Mouse (Mus musculus) gonadal fat pad, adult 2 months (tissue): Measurements from ENCODE around the gene Uba52. TPM values are rescaled to one million over a fixed set of nuclear protein-coding genes. Genes with fewer than 3 reads are reported as not detected.

ENCODE experiments used
- DNase-seq: peaks from one replicate; pipeline ENCODE4 v3.0.0-alpha.2; 2012; ENCODE audit warnings: low read depth
- polyA plus RNA-seq: library from polyadenylated mRNA; depleted of rRNA; stranded (reverse); fragments of >200 nt; gene quantifications from 2 replicates; pipeline ENCODE4 v1.2.3, GENCODE M21; 2012

Gene Uba52
- polyA plus RNA-seq, 1 experiment: 662 TPM

DNA sequence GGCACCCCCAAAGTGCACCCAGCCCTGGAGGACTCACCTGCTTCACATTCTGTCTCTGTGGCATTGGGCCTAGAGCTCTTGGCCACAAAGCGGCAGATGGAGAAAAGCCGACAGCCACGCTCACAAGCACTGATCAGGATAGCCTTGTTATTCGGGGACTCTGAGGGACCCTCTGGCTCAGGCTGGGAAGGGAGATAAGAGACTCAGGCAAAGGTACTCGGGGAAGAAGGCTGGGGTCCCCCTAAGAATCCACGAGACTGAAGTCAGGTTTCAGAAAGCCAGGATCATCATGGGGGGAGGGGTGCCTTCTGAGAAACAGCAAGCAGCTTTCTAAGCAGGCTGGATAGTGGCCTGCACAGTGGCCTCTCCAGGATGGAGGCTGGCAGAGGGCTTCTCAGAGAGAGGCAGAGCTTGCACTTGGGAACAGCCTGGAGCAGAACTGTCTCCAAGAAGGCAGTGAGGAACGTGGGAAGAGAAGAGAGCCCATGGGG lies 24.4 kb downstream of the Uba52 start:
- DNase-seq: no peak

DNA sequence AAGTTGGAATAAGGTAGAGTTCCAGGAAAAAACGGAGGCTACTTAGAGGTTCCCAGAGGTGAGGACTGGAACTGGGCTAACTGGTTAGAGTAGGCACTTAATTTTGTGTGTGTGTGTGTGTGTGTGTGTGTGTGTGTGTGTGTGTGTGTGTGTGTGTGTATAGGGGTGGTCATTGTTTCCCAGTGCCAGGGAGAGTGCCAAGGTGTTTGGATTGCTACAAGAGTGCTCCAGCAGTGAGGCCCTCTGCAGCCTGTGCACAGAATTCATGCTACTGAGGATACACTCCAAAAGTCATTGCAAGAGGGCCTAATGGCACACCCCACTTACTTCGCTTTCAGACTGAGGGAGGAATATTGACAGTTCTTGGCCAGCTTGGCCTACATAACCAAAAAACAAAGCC lies 27.7 kb downstream of the Uba52 start:
- no peak for DNase-seq

DNA sequence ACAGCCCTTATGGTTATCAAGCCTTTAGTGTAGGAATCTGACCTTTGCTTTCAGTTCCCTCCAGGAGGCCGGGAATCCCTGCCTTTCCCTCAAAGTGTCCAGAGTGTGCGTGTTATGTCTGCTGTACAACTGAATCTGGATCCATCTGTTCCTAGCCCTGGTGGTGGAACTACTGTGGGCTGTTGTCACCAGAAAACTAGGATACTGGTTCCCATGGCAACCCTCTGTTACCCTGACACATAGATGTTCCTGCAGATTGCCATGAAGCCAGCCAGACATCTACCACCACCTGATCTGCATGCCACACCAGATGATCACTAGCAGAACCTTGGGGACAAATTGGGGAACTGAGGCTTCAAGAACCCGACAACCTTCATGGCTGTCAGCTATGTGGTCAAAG lies 28.7 kb downstream of the Uba52 start:
- no peak for DNase-seq

DNA sequence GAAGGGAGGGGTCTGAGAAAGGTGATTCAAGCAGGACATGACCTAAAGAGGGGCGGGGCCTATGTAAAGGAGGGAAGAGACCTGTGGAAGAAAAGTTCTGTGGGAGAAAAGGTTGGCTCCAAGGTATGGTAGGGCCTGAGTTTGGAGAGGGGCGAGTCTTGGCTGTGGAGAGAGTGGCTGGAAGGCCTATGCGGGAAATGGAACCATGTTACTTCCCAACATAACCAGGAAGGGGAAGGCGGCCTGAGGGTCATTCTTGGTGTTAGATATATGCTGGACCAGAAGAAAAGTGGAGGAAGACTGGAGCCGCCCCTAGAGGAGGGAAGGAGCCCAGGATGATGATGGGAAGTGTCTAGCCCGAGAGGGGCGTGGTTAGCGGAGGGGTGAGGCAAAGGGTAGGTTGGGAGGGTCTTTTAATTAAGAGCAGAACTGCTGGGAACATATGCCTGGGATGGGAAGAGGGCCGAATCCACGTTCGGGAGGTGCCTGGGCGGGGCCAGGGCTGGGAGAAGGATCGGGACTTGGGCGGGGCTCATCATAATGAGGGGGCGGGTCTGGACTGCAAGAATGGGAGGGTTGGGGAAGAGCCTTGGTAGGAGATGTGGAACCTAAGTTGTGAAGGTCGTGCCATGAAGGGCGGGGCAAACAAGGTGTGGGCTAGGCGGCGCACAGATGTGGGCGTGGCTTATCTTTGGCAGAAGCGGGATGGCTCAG lies 33.2 kb downstream of the Uba52 start:
- peak; percentile 28 for DNase-seq

DNA sequence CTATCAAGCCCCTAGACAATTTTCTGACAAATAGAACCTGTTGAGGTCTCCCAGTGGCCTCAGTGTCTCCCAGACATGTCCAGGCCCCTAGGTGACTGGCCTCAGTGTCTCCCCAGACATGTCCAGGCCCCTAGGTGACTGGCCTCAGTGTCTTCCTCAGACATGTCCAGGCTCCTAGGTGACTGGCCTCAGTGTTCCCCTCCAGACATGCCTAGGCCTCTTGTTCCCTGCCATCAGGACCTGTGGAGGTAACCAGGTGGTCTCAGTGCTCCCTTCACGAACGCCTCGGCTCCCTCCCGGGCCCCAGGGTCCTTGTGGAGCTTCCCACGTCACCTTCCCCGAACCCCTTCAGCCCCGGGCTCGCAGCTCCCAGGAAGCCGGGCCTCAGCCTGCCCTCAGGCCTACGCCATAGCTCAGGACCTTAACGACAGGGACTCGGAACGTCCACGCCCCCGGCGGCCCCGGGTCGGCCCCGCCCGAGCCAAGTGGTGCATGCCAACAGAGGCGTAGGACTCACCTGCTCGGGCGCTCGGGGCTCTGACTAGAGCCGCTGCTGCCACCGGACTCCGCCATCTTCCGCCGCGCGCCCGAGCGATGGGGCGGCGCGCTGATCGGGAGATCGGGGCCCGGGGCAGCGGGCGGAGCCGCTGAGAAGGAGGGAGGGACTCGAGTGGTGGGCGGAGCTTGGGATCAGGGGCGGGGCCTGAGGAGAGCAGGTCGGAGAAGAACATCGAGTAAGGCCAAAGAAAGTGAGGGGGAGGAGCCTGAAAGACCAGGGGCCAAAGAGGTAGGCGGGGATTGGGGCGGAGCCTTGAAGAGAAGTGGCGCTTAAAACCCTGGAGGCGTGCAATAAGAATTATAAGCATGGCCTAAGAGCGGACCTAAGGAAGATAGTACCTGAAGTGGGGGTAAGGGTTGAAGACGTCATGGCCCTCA lies 34.0 kb downstream of the Uba52 start, which contains the start of gene Klhl26:
Gene Klhl26, minus strand, starts transcription at position 636 of the 936 bp plus-strand sequence.
- DNase-seq: peak; percentile 79

DNA sequence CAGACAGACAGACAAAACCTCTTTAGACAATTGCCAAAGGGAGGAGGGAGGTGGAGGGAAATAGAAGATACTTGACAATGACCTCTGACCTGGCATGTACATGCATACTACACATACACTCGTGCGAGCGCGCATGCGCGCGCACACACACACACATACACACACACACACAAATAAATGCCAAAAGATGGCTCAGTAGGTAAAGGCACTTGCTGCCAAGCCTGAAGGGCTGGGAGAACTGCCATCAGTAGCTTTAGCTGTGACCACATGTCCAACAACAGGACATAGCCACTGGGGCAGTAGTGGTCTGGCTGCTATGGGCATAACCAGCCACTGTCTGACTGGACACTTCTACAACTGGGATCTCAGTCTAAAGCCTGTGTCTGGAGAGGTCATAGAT lies 38.7 kb downstream of the Uba52 start:
- no peak for DNase-seq

DNA sequence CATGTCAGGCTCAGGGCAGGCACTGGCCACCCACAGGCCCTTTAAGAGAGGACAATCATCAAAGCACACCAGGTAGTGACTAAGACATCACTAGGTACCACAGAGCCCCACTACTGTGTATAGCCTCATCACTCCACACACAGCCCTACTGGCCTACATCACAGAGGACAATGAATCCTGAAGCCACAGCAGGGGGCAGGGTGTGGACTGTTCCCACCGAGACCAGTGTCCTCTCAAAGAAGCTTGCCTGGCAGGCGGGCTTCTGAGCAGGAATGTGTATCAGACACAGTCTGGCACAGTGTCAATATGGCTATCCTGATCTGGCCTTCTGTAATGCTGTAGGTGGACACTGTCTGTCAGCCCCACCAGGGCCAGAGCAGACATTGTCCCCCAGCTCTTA lies 40.7 kb downstream of the Uba52 start:
- DNase-seq: no peak

DNA sequence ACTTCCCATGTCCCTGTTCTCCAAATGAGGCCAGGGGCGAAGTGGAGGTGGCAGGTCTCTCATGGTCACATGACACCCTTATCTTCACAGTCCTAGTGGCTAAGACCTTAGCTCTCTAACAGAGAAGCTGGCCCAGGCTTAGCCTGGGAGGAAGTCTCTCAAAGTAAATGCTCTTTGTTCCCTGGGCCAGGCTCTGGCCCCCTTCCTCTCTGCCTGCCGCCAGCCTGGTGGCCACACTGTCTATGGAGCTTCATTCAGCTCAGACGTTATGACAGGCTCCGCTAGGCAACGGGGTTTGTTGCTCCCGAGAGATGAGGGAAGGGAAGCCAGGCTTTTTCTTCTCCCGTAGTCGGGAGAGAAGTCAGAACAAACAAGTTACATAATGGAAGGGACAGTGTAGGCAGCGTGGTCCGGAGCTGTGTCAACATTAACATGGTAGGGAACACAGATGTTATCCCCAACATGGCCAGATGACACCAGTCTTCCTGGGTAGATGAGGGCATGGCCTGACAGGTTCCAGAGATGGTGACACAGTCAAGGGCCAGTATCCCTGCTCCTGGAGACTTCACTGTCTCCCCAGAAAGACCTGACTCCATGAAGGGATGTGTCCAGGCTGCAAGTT lies 41.2 kb downstream of the Uba52 start:
- no peak for DNase-seq

DNA sequence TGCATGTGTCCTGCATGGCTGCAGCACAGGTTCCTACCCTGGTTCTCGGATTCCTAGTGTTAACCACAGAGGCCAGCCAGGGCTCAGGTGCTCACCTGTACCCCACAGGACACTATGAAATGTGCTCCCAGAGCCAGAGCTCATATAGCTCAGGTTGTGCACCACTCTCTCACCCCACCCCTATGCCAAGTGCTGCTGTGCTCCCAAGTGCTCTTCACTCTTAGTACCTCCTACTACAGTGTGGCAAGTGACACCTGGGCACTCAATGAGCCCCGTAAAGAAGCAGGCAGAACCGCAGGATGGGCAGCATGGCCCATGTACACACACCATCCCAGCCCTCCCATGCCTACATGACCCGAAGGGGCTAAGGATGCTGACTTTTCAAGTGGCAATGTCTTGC lies 41.9 kb downstream of the Uba52 start:
- no peak for DNase-seq

DNA sequence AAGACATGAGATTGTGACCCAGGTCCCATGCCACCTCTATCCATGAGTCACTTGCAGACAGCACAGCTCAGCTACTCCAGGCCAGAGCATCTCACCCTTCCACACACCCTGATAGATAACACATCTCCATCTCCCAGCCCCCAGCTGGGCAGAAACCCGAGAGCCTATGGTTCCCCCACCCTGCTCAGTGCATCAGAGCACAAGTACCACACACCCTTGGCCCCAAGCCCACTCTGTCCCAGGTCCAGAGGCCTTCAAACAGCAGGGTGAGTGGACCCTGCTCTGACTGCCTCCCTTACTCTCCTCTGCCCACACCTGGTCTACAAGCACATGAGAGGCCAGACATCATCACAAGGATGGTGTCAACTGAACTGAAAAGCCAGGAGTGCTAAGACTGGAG lies 42.7 kb downstream of the Uba52 start:
- no peak for DNase-seq

DNA sequence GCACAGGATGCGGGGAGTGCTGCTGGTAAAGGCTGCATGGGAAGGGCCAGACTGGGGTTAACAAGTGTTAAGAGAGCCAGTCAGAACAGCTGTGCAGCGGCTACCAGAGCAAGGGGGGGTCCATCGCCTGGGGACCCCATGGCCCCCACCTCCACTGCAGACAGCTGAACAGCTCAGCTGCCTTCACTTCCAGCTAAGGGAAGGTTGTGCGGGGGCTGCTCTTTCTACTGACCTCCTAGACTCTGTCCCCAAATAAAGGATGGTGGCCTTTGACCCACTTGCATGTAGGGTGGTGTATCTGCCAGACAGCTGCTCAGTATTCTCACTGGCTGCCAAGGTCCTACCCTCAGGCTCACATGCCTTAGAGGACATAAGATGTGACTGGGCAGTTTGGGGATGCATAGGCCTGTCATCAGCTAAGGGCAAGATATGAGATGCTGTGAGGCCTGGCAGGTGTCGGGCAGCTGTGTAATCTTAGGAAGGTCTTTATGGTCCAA lies 43.3 kb downstream of the Uba52 start:
- DNase-seq: no peak

DNA sequence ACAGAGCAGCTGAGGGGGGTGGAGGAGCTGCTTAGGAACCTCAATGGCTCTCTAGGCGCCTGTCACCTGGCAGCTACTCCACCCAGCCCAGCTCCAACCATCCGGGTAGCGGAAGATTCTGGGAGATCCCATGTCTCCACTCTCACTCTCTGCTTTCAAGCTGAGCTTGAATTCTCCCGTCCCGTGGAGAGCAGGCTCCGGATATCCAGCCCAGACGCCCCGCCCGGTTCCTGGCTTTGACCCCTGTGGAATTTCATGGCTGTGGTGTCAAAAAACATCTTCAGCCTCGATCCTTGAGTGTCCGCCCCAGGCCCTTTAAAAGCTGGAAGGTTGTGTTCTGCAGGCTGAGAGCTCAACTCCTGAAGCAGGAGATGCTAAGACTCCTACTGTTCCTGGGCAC lies 43.8 kb downstream of the Uba52 start:
- DNase-seq: no peak

DNA sequence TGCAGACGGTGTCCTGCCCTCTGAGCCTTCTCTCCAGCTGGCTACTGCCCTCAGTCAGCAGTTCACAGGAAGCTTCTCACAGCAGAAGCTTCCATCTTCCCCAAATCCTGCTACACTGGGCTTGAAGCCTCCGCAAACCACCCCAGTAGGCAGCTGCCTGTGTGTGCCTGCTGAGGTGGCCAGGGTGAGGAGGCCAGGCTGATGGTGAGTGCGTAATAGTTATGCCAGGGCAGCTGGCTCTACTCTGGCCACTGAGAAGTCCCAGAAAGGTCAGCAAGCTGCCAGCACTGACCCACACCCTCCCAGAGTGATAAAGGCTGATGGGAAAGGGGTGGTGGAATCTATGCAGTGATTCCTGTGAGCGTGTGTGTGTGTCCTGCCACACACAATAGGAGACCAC lies 44.3 kb downstream of the Uba52 start:
- DNase-seq: no peak

DNA sequence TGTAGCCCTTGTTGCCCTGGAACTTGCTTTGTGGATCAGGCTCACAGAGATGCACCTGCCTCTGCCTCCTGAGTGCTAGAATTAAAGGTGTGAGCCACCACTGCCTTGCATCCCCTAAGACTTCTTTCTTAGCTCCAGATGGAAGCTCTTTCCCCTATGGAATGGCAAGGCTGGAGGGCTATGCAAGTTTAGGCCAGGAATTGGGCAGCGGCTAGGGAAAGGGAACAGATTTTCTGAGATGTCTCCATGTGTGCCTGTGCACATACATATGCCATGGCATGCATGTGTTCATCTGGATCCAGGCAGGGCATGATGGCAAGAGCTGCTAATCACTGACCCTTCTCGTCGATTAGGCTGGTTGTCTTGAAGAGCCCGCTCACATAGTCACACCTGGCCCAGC lies 44.9 kb downstream of the Uba52 start:
- DNase-seq: no peak

DNA sequence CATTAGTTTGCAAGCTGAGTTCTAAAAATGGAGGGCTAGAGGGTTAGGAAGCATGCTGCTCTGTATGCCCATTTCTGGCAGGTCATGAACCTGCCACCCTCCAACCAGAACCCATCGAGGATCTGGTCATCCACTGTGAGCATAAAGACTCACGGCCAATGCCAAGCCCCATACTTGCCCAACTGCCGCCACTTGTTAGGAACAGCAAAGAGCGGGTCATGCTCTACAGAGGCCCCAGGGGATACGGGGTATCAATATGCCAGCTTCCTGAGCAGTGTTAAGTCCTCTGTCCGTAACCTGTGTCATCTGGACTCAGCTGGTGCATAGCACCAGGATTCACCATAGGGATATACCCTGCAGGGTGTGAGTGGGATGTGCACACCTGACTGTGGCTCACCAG lies 46.4 kb downstream of the Uba52 start:
- no peak for DNase-seq

DNA sequence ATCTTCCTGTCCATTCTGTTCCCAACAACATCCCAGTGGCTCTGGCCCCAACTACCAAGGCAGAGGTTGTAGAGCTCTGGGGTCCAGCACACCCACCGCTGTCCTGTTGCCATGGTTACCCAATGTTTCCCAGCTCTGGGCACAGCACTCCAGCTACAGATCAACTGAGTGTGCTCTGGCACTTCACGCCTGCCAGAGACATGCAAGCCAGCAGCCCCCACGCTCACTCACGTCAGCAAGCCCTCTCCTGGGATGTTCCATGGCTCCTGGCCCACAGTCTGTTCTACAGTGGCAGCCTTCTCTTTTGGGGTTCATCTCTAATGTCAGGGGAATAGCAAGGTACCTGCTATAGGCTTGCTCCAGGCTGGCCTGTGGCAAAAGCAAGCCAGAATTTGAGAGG lies 47.3 kb downstream of the Uba52 start:
- DNase-seq: no peak

DNA sequence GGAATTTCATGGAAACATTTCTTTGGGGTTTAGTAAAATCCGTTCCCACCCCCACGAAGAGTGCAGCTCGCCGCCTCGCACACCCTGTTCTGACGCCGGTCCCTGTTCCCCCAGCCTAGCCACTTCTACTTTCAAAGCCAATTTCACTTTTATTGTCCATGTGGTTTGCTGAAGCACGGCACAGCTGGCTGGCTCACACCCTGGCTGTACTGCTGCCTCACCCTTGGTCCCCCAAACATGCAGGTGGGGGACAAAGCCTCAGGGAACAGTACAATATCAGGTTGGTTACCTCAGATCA lies 48.1 kb downstream of the Uba52 start:
- DNase-seq: no peak

DNA sequence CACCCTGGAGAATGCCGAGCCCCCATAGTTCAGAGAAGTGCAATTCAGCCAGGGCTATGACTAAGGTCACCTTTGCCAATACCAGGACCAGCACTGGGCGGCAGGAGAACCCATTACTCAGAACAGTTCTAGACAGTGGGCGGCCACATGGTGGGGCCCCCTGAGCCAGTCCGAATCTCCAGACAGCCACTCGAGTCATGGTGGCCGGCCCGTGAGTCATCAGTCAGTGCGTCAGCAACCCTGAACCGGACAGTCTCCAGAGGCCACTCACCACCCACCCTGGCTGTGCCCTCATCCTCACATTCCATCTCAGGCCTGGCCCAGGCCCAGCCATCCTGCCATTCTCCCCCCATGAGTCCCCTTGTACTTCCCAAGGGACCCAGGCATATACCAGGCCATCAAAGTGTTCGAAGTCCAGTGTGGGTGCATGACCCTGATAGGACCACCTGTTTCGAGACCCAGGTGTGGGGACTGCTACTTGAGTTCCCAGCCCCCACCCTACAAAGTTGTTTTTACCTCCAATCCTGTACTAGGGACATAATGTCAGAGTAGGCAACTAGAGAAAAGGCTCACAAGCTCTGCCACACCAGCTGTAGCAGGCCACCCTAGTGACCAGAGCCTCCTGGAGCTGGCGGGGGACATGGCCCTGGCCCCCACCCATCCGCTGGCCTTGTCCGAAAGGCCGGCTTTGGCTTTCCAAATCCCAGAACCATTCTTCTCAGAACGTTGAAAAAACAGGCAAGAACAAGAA lies 48.7 kb downstream of the Uba52 start:
- no peak for DNase-seq

DNA sequence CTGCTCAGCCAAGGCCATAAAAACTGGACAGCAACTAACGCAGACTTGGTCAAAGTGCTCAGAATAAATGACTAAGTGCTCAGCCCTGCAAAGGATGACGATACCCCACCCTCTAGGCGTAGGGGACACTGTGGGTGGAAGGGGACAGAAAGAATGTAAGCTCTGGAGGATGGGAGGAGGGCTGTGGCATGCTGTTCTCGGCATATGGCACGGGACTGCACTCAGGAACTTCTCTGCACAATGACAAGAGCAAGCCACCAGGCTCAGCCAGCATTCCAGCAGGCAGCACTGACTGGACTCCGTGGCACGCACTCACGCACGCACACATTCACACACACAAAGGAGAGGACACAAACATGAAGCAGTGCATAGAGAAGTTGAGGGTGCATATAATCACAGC lies 50.0 kb downstream of the Uba52 start:
- no peak for DNase-seq

DNA sequence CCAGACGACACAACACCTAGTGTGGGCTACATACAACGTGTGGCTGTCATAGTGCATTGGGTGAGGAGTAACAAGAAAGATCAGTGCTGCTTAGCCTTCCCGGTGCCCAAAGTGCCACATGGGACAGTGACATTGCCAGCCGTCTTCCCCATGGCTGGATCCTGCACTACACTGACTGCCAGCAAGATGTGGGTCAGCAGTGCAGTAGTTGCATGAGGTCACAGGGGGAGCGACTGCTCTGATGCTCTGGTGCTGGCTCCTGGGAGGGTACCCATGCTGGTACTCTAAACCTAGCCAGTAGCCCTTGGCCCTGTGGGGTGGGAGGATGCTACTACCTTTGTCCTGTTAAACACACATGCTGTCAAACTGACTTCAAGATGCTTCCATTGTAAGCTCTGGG lies 50.4 kb downstream of the Uba52 start:
- no peak for DNase-seq

DNA sequence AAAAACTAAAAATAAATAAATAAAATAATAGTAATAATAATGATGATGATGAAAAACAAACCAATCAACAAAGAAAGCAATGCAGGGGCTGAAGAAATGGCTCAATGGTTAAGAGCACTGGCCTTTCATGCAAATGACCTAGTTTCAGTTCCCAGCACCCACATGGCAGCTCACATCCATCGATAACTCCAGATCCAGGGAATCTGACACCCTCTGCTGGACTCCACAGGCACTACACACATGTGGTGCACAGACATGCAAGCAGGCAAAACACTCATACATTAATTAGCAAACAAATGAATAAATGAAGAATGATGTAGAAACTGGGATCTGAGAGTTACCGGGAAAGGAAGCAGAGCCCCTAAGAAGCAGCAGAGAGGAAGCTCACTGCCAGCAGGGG lies 51.0 kb downstream of the Uba52 start:
- no peak for DNase-seq

DNA sequence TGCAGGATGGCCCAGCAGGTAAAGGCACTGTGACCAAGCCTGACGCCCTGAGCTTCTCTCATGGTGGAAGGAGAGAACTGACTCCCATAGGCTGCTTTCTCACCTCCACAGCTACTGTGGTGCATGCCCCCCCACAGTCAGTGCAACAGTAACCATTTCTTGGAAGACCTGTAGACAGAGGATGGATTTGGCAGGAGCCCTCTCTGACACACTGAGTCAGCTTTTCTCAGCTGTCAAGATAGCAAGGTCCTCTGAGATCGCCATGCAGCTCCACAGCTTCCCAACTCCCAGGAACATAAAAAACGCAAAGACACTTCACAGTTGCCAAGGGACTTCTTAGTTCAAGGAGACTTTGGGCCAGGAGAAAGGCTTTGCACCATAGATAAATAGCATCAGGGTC lies 52.1 kb downstream of the Uba52 start:
- DNase-seq: no peak
